Mouse (Mus musculus) MEL (cell line): ENCODE measurements around the gene Rpn1. TPM values are rescaled to one million over a fixed set of nuclear protein-coding genes. Genes with fewer than 3 reads are reported as not detected.

Source experiments
- DNase-seq: peaks from one replicate; pipeline ENCODE4 v3.0.0; 2011; ENCODE audit warnings: low read depth, low spot score
- H3K27ac ChIP-seq: 2 replicates; pipeline ENCODE4 v1.5.1; 2012; ENCODE audit warnings: low read depth, mild to moderate bottlenecking, control low read depth, low read length, moderate library complexity; ENCODE audit not compliant: control insufficient read depth
- H3K27me3 ChIP-seq, 2 experiments: fragments of 150-350 bp in 1 of 2; sonication (generic) in 1 of 2; 2 replicates each; pipeline ENCODE4 v1.6.1; 2012; ENCODE audit warnings: low read length in 2 of 2, mild to moderate bottlenecking in 2 of 2, improper control_type of control experiment in 1 of 2, moderate library complexity in 1 of 2; ENCODE audit not compliant: insufficient read depth in 2 of 2, control insufficient read depth in 1 of 2
- H3K36me3 ChIP-seq, 2 experiments: 2 replicates each; pipeline ENCODE4 v1.6.1; 2012 to 2014; ENCODE audit warnings: low read length in 2 of 2, improper control_type of control experiment in 1 of 2, inconsistent platforms in 1 of 2, mild to moderate bottlenecking in 1 of 2; ENCODE audit not compliant: insufficient read depth in 2 of 2, control insufficient read depth in 1 of 2
- H3K4me1 ChIP-seq, 2 experiments: fragments of 150-350 bp in 1 of 2; sonication (generic) in 1 of 2; 2 replicates each; pipeline ENCODE4 v1.6.1; 2012; ENCODE audit warnings: low read length in 2 of 2, improper control_type of control experiment in 1 of 2, mild to moderate bottlenecking in 1 of 2; ENCODE audit not compliant: insufficient read depth in 2 of 2, control insufficient read depth in 1 of 2
- H3K4me3 ChIP-seq, 2 experiments: fragments of 150-350 bp in 1 of 2; sonication (generic) in 1 of 2; 2 replicates each; pipeline ENCODE4 v1.5.1; 2012; ENCODE audit warnings: low read depth in 2 of 2, low read length in 2 of 2, mild to moderate bottlenecking in 2 of 2, moderate library complexity in 2 of 2, control low read depth in 1 of 2, improper control_type of control experiment in 1 of 2; ENCODE audit not compliant: control insufficient read depth in 1 of 2, insufficient read depth in 1 of 2
- H3K79me2 ChIP-seq: 2 replicates; pipeline ENCODE4 v1.6.1; 2012; ENCODE audit warnings: mild to moderate bottlenecking, low read length, moderate library complexity; ENCODE audit not compliant: control insufficient read depth, poor library complexity, insufficient read depth
- H3K9ac ChIP-seq: 2 replicates; pipeline ENCODE4 v1.6.1; 2012; ENCODE audit warnings: low read depth, mild to moderate bottlenecking, control low read depth, low read length, moderate library complexity; ENCODE audit not compliant: control insufficient read depth, poor library complexity, severe bottlenecking
- H3K9me3 ChIP-seq: fragments of 150-350 bp; sonication (generic); replicated peaks from 2 replicates; pipeline ENCODE4 v1.6.1; 2012; ENCODE audit warnings: mild to moderate bottlenecking, low read length, improper control_type of control experiment, moderate library complexity; ENCODE audit not compliant: insufficient read depth
- BHLHE40 ChIP-seq: IDR thresholded peaks from 2 replicates; pipeline ENCODE4 v1.6.1; 2012; ENCODE audit warnings: low read depth, mild to moderate bottlenecking, inconsistent platforms, low read length, improper control_type of control experiment, borderline replicate concordance
- CHD1 ChIP-seq: IDR thresholded peaks from 2 replicates; pipeline ENCODE4 v1.6.1; 2012; ENCODE audit warnings: low read depth, mild to moderate bottlenecking, inconsistent platforms, low read length, improper control_type of control experiment
- CHD2 ChIP-seq: IDR thresholded peaks from 2 replicates; pipeline ENCODE4 v1.6.1; 2011; ENCODE audit warnings: low read length, improper control_type of control experiment
- E2F4 ChIP-seq: IDR thresholded peaks from 2 replicates; pipeline ENCODE4 v1.6.1; 2011; ENCODE audit warnings: low read depth, low read length, improper control_type of control experiment, borderline replicate concordance
- ELF1 ChIP-seq: IDR thresholded peaks from 2 replicates; pipeline ENCODE4 v1.6.1; 2014; ENCODE audit warnings: low read depth, mild to moderate bottlenecking, inconsistent platforms, low read length, improper control_type of control experiment, moderate library complexity
- EP300 ChIP-seq, 2 experiments: IDR thresholded peaks; 2 replicates each; pipeline ENCODE4 v1.6.1; 2011; ENCODE audit warnings: improper control_type of control experiment in 2 of 2, low read length in 2 of 2, low read depth in 1 of 2, mild to moderate bottlenecking in 1 of 2
- GATA1 ChIP-seq: IDR thresholded peaks from 2 replicates; pipeline ENCODE4 v1.6.1; 2011; ENCODE audit warnings: low read depth, low read length, improper control_type of control experiment
- JUND ChIP-seq: IDR thresholded peaks from 2 replicates; pipeline ENCODE4 v1.6.1; 2011; ENCODE audit warnings: low read depth, mild to moderate bottlenecking, improper control_type of control experiment, low read length
- MAFK ChIP-seq: IDR thresholded peaks from 2 replicates; pipeline ENCODE4 v1.6.1; 2011; ENCODE audit warnings: low read depth, mild to moderate bottlenecking, low read length, improper control_type of control experiment, borderline replicate concordance
- MAX ChIP-seq: IDR thresholded peaks from 2 replicates; pipeline ENCODE4 v1.6.1; 2011; ENCODE audit warnings: low read length, improper control_type of control experiment
- MAZ ChIP-seq: IDR thresholded peaks from 2 replicates; pipeline ENCODE4 v1.6.1; 2012; ENCODE audit warnings: low read depth, mild to moderate bottlenecking, inconsistent platforms, low read length, improper control_type of control experiment
- MYB ChIP-seq: IDR thresholded peaks from 2 replicates; pipeline ENCODE4 v1.6.1; 2011; ENCODE audit warnings: mild to moderate bottlenecking, low read depth, low read length, improper control_type of control experiment
- MYC ChIP-seq: IDR thresholded peaks from 2 replicates; pipeline ENCODE4 v1.6.1; 2011; ENCODE audit warnings: low read depth, mild to moderate bottlenecking, low read length, improper control_type of control experiment, moderate library complexity
- NELFE ChIP-seq: IDR thresholded peaks from 2 replicates; pipeline ENCODE4 v1.6.1; 2011; ENCODE audit warnings: low read depth, low read length, improper control_type of control experiment
- NRF1 ChIP-seq: IDR thresholded peaks from 2 replicates; pipeline ENCODE4 v1.6.1; 2014; ENCODE audit warnings: low read depth, mild to moderate bottlenecking, inconsistent platforms, low read length, improper control_type of control experiment, moderate library complexity; ENCODE audit not compliant: poor library complexity, insufficient read depth, severe bottlenecking
- POLR2A ChIP-seq, 2 experiments: IDR thresholded peaks; 2 replicates each; pipeline ENCODE4 v1.6.1; 2011 to 2012; ENCODE audit warnings: low read length in 2 of 2, mild to moderate bottlenecking in 2 of 2, control low read depth in 1 of 2, improper control_type of control experiment in 1 of 2, low read depth in 1 of 2, moderate library complexity in 1 of 2; ENCODE audit not compliant: control insufficient read depth in 1 of 2, insufficient read depth in 1 of 2, poor library complexity in 1 of 2
- POLR2AphosphoS2 ChIP-seq: IDR thresholded peaks from 2 replicates; pipeline ENCODE4 v1.6.1; 2011; ENCODE audit warnings: low read length, improper control_type of control experiment
- POLR2AphosphoS5 ChIP-seq: IDR thresholded peaks from 2 replicates; pipeline ENCODE4 v1.6.1; 2012; ENCODE audit warnings: low read depth, borderline replicate concordance, mild to moderate bottlenecking, inconsistent platforms, low read length, moderate library complexity, mixed read lengths
- UBTF ChIP-seq: IDR thresholded peaks from 2 replicates; pipeline ENCODE4 v1.6.1; 2012; ENCODE audit warnings: low read depth, mild to moderate bottlenecking, inconsistent platforms, low read length, improper control_type of control experiment, moderate library complexity, borderline replicate concordance; ENCODE audit not compliant: insufficient read depth
- USF1 ChIP-seq: IDR thresholded peaks from 2 replicates; pipeline ENCODE4 v1.6.1; 2014; ENCODE audit warnings: low read depth, mild to moderate bottlenecking, inconsistent platforms, low read length, improper control_type of control experiment, moderate library complexity
- USF2 ChIP-seq, 2 experiments: IDR thresholded peaks; 2 replicates each; pipeline ENCODE4 v1.6.1; 2011 to 2012; ENCODE audit warnings: improper control_type of control experiment in 2 of 2, low read length in 2 of 2, borderline replicate concordance in 1 of 2, inconsistent platforms in 1 of 2, low read depth in 1 of 2, mild to moderate bottlenecking in 1 of 2; ENCODE audit not compliant: insufficient read depth in 1 of 2
- ZC3H11A ChIP-seq: IDR thresholded peaks from 2 replicates; pipeline ENCODE4 v1.6.1; 2012; ENCODE audit warnings: low read depth, mild to moderate bottlenecking, inconsistent platforms, low read length, improper control_type of control experiment
- ZKSCAN1 ChIP-seq: IDR thresholded peaks from 2 replicates; pipeline ENCODE4 v1.6.1; 2012; ENCODE audit warnings: low read depth, mild to moderate bottlenecking, inconsistent platforms, low read length, improper control_type of control experiment, moderate library complexity
- ZMIZ1 ChIP-seq: IDR thresholded peaks from 2 replicates; pipeline ENCODE4 v1.6.1; 2012; ENCODE audit warnings: low read depth, mild to moderate bottlenecking, inconsistent platforms, low read length, improper control_type of control experiment, moderate library complexity
- ZNF384 ChIP-seq: IDR thresholded peaks from 2 replicates; pipeline ENCODE4 v1.6.1; 2012; ENCODE audit warnings: low read depth, mild to moderate bottlenecking, inconsistent platforms, low read length, improper control_type of control experiment
- polyA plus RNA-seq, 2 experiments: library from polyadenylated mRNA; stranded (reverse) in 1 of 2; unstranded in 1 of 2; fragments of >175 nt in 1 of 2; fragments of >200 nt in 1 of 2; gene quantifications; 2 replicates each; pipeline versions ENCODE4 v1.2.1 to v1.2.4; 2012; ENCODE audit warnings: low replicate concordance in 2 of 2, low read depth in 1 of 2; ENCODE audit not compliant: insufficient read length in 2 of 2, insufficient read depth in 1 of 2, missing spikeins in 1 of 2
- total RNA-seq: library from RNA; depleted of rRNA; stranded (reverse); fragments of 300-350 nt; gene quantifications from 2 replicates; pipeline ENCODE4 v1.2.3, GENCODE M21; 2012

Rpn1 gene
- total and polyA plus RNA-seq, 3 experiments = 289 to 412 (median 361) TPM

GRCm38 (mm10) chr6:88044577-88045405 is 39.5 kb upstream of the Rpn1 start, which contains the start of gene Rab7 (continued):
- TF ChIP-seq ELF1 (peak; percentile 87), UBTF (peak; percentile 78; the same call in 1 of the 2 replicates), POLR2AphosphoS2 (peak; percentile 82; the same call in 1 of the 2 replicates), ZKSCAN1 (no peak), ZC3H11A (no peak), MAX (peak; percentile 71), CHD2 (no peak), ZMIZ1 (peak; percentile 80), POLR2A (IDR thresholded peaks at IDR 0.05; ENCODE audit: control insufficient read depth in 1 of 2, insufficient read depth in 1 of 2, low read depth in 1 of 2, low read length in 2 of 2, poor library complexity in 1 of 2) (peak; percentile 83 to 88; a peak in 3 of 4 replicates), EP300 (IDR thresholded peaks at IDR 0.05; ENCODE audit: low read depth in 1 of 2, low read length in 2 of 2) (peak in 1 of 2 experiments; percentile 31; a peak in 1 of 4 replicates), MAFK (no peak), BHLHE40 (peak; percentile 85)

GRCm38 (mm10) chr6:88045406-88045766 is 38.9 kb upstream of the Rpn1 start:
- H3K27me3 ChIP-seq = no peaks in the 10 kb centered on the region
- peak overlapping the region; percentile 29; the same call in 1 of the 2 replicates for H3K27ac ChIP-seq
- TF ChIP-seq NELFE (no peak), GATA1 (0 out of 2 replicates have a peak, but pooled peaks have one; percentile 27), JUND (no peak)
- no peaks in the 10 kb centered on the region for H3K9me3 ChIP-seq
- H3K9ac ChIP-seq = peak overlapping the region; percentile 41; the same call in 1 of the 2 replicates
- H3K79me2 ChIP-seq = peaks cover 41% of the 10 kb centered on the region
- peak overlapping the region; percentile 16 to 32; a peak in 2 of 4 replicates for H3K4me3 ChIP-seq
- peaks cover 2 to 31% of the 10 kb centered on the region in 2 experiments; a peak in 3 of 4 replicates for H3K36me3 ChIP-seq
- DNase-seq = no peak
- peaks cover 13 to 22% of the 10 kb centered on the region in 2 experiments for H3K4me1 ChIP-seq

GRCm38 (mm10) chr6:88047853-88048252 is 36.4 kb upstream of the Rpn1 start:
- Histone ChIP-seq H3K79me2 (peaks cover 21% of the 10 kb centered on the region), H3K9ac (no peak overlapping the region), H3K4me1 (peaks cover 13 to 19% of the 10 kb centered on the region in 2 experiments), H3K4me3 (no peak overlapping the region), H3K27me3 (no peaks in the 10 kb centered on the region), H3K27ac (peak overlapping the region; percentile 44), H3K36me3 (peaks cover 0 to 29% of the 10 kb centered on the region in 2 experiments; a peak in 2 of 4 replicates), H3K9me3 (no peaks in the 10 kb centered on the region)
- DNase-seq = peak; percentile 87
- no peak for TF ChIP-seq CHD1
- no peak for TF ChIP-seq ZNF384
- no peak for TF ChIP-seq POLR2A (IDR thresholded peaks at IDR 0.05; ENCODE audit: control insufficient read depth in 1 of 2, insufficient read depth in 1 of 2, low read depth in 1 of 2, low read length in 2 of 2, poor library complexity in 1 of 2)
- TF ChIP-seq USF1 = 0 out of 2 replicates have a peak, but pooled peaks have one; percentile 38
- TF ChIP-seq MAZ = no peak
- TF ChIP-seq ELF1 = peak; percentile 66
- peak; percentile 79 for TF ChIP-seq MAX
- no peak for TF ChIP-seq POLR2AphosphoS5
- no peak for TF ChIP-seq POLR2AphosphoS2
- TF ChIP-seq MYB = peak; percentile 31; the same call in 1 of the 2 replicates
- no peak for TF ChIP-seq USF2 (IDR thresholded peaks at IDR 0.05; ENCODE audit: borderline replicate concordance in 1 of 2, insufficient read depth in 1 of 2, low read depth in 1 of 2, low read length in 2 of 2)
- TF ChIP-seq E2F4 = no peak
- no peak for TF ChIP-seq NRF1
- peak; percentile 76 for TF ChIP-seq MYC
- TF ChIP-seq BHLHE40 = peak; percentile 67; the same call in 1 of the 2 replicates
- TF ChIP-seq MAFK = peak; percentile 55; the same call in 1 of the 2 replicates
